Mouse (Mus musculus): ENCODE measurements at regions not wholly inside any gene's neighbourhood (a gene's known extent, or its start where the extent isn't known, plus 50 kb on each side); places are given as distances from the start of the nearest gene placed in this dataset.
A peak's percentile ranks its signal among the peaks of the same experiment; 100 is the strongest.

DNA sequence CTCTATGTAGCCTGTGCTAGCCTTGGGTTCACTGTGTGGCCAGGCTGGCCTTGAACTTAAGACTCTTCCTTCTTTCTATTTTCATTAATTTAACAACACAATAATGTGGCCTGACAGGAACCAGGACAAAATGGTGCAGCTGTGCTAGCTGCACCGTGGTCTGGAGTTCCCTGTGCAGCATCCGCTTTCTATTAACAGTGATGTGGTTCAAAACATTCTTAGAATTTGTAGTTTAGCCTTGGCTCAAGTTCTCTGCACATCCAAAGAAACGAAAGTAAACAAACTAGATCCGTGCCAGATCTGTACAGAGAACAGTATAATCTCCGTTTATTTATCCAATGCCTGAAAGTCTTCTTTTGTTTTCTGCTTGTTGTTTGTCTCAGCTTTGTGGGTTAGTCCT, 88.5 kb downstream of the Irx1 start:
- 87% methylated on average over 5 of the region's 5 CpGs for WGBS
- H3K27me3 ChIP-seq (ENCODE audit: control insufficient read depth, insufficient read depth, low read length), result no peaks in the 10 kb centered on the region
- H3K4me2 ChIP-seq (ENCODE audit: low read depth, low read length), result no peak overlapping the region
- no peak for ATAC-seq (ENCODE audit: low read depth)
- no peaks in the 10 kb centered on the region for H3K4me1 ChIP-seq (ENCODE audit: control insufficient read depth, insufficient read depth, low read length)
- H3K9ac ChIP-seq (replicated peaks; ENCODE audit: low read depth, low read length), result no peak overlapping the region
- no peaks in the 10 kb centered on the region for H3K9me3 ChIP-seq (ENCODE audit: control insufficient read depth, low read length)
- no peak overlapping the region for H3K4me3 ChIP-seq (ENCODE audit: low read depth, low read length)
- no peaks in the 10 kb centered on the region for H3K36me3 ChIP-seq (ENCODE audit: control insufficient read depth, insufficient read depth, low read length)
- no peak overlapping the region for H3K27ac ChIP-seq (ENCODE audit: low read depth, low read length)

DNA sequence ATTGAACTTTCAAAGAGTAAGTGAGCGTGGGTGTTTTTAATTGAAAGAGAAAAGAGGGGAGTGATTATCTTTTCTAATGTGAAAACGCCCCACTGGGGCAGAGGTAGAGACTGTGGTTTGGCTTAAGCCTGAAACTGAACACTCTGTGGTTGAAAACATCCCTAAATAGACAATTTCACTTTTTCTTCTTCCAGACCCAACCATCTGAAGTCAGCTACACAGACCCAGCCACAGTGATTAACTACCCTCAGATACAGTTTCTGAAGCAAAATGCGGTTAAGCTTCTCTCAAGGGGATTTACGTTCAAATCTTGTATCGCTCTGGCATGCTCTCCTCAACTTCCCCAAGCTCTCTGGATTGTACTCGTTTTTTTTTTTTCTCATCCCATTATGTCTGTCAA, 94.8 kb downstream of the Irx1 start:
- Histone ChIP-seq H3K27ac (ENCODE audit: low read depth, low read length) (no peak overlapping the region), H3K9ac (replicated peaks; ENCODE audit: low read depth, low read length) (no peak overlapping the region), H3K4me3 (ENCODE audit: low read depth, low read length) (no peak overlapping the region), H3K4me1 (ENCODE audit: control insufficient read depth, insufficient read depth, low read length) (no peaks in the 10 kb centered on the region), H3K4me2 (ENCODE audit: low read depth, low read length) (no peak overlapping the region), H3K36me3 (ENCODE audit: control insufficient read depth, insufficient read depth, low read length) (no peaks in the 10 kb centered on the region), H3K9me3 (ENCODE audit: control insufficient read depth, low read length) (no peaks in the 10 kb centered on the region), H3K27me3 (ENCODE audit: control insufficient read depth, insufficient read depth, low read length) (no peaks in the 10 kb centered on the region)
- 78% methylated on average over 6 of the region's 6 CpGs for WGBS
- no peak for ATAC-seq (ENCODE audit: low read depth)

GRCm38 (mm10) chr13:71853426-71854025, 110.0 kb downstream of the Irx1 start:
- Histone ChIP-seq H3K9me3 (ENCODE audit: control insufficient read depth, low read length) (no peaks in the 10 kb centered on the region), H3K27ac (ENCODE audit: low read depth, low read length) (no peak overlapping the region), H3K4me2 (ENCODE audit: low read depth, low read length) (no peak overlapping the region), H3K4me1 (ENCODE audit: control insufficient read depth, insufficient read depth, low read length) (no peaks in the 10 kb centered on the region), H3K9ac (replicated peaks; ENCODE audit: low read depth, low read length) (no peak overlapping the region), H3K27me3 (ENCODE audit: control insufficient read depth, insufficient read depth, low read length) (no peaks in the 10 kb centered on the region), H3K36me3 (ENCODE audit: control insufficient read depth, insufficient read depth, low read length) (no peaks in the 10 kb centered on the region), H3K4me3 (ENCODE audit: low read depth, low read length) (no peak overlapping the region)
- 71% methylated on average over 7 of the region's 7 CpGs for WGBS
- no peak for ATAC-seq (ENCODE audit: low read depth)

- 51% methylated on average over 16 of the region's 16 CpGs for WGBS
- Histone ChIP-seq H3K36me3 (ENCODE audit: control insufficient read depth, insufficient read depth, low read length) (no peaks in the 10 kb centered on the region), H3K4me1 (ENCODE audit: control insufficient read depth, insufficient read depth, low read length) (no peaks in the 10 kb centered on the region), H3K9me3 (ENCODE audit: control insufficient read depth, low read length) (no peaks in the 10 kb centered on the region), H3K27me3 (ENCODE audit: control insufficient read depth, insufficient read depth, low read length) (no peaks in the 10 kb centered on the region), H3K4me3 (ENCODE audit: low read depth, low read length) (no peak overlapping the region), H3K4me2 (ENCODE audit: low read depth, low read length) (no peak overlapping the region), H3K9ac (replicated peaks; ENCODE audit: low read depth, low read length) (no peak overlapping the region), H3K27ac (ENCODE audit: low read depth, low read length) (no peak overlapping the region)
- ATAC-seq (ENCODE audit: low read depth), result peak; percentile 84
These were observed 159.2 kb downstream of the Irx1 start for GRCm38 (mm10) chr13:71804032-71804958.

DNA sequence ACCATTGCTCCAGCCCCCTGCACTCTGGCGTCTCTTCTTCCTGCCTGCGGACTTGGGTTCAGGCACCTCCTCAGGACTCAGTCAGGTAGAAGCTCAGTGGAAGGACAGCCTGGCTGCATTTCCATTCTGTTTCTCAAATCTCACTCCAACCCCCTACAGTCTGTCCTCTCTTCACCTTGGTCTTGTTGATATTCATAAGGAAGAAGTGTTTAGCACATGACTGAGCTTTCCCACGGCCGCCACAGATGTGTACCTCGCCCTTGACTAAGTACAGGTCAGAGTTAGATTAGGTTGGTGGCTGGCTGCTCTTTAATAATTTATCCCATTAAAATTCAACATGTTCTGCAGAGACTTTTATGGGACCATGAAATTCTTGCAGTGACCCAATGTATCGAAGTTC, 165.2 kb downstream of the Irx1 start:
- WGBS, result 89% methylated on average over 6 of the region's 6 CpGs
- no peak for ATAC-seq (ENCODE audit: low read depth)
- H3K9me3 ChIP-seq (ENCODE audit: control insufficient read depth, low read length), result no peaks in the 10 kb centered on the region

DNA sequence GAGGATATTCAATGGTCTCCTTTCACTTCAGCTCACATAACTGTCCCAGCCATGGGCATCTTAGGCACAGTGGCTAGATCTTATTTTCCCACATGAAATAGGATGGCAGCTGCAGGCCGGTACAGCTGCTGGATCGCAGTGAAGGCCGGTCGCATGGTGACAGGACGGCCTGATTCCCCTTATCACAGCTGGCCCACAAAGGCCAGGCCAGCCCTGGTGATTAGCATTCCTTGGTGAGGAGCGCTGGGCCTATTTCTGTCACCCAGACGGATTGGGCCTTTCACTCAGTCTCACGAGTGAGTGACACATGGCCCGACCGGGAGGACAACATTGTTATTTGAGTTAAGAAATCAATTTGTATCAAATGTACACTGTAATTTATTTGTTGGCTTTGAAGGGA, 178.8 kb downstream of the Irx1 start:
- WGBS, result 38% methylated on average over 10 of the region's 10 CpGs
- Histone ChIP-seq H3K9ac (replicated peaks; ENCODE audit: low read depth, low read length) (no peak overlapping the region), H3K36me3 (ENCODE audit: control insufficient read depth, insufficient read depth, low read length) (no peaks in the 10 kb centered on the region), H3K9me3 (ENCODE audit: control insufficient read depth, low read length) (no peaks in the 10 kb centered on the region), H3K4me3 (ENCODE audit: low read depth, low read length) (no peak overlapping the region), H3K27me3 (ENCODE audit: control insufficient read depth, insufficient read depth, low read length) (no peaks in the 10 kb centered on the region), H3K4me1 (ENCODE audit: control insufficient read depth, insufficient read depth, low read length) (no peaks in the 10 kb centered on the region), H3K27ac (ENCODE audit: low read depth, low read length) (no peak overlapping the region), H3K4me2 (ENCODE audit: low read depth, low read length) (no peak overlapping the region)
- ATAC-seq (ENCODE audit: low read depth), result no peak

More for the DNA sequence above, 165.2 kb downstream of the Irx1 start:
- Histone ChIP-seq H3K9ac (replicated peaks; ENCODE audit: low read depth, low read length) (no peak overlapping the region), H3K36me3 (ENCODE audit: control insufficient read depth, insufficient read depth, low read length) (no peaks in the 10 kb centered on the region), H3K4me3 (ENCODE audit: low read depth, low read length) (no peak overlapping the region), H3K4me2 (ENCODE audit: low read depth, low read length) (no peak overlapping the region), H3K27ac (ENCODE audit: low read depth, low read length) (no peak overlapping the region), H3K27me3 (ENCODE audit: control insufficient read depth, insufficient read depth, low read length) (no peaks in the 10 kb centered on the region), H3K4me1 (ENCODE audit: control insufficient read depth, insufficient read depth, low read length) (no peaks in the 10 kb centered on the region)

DNA sequence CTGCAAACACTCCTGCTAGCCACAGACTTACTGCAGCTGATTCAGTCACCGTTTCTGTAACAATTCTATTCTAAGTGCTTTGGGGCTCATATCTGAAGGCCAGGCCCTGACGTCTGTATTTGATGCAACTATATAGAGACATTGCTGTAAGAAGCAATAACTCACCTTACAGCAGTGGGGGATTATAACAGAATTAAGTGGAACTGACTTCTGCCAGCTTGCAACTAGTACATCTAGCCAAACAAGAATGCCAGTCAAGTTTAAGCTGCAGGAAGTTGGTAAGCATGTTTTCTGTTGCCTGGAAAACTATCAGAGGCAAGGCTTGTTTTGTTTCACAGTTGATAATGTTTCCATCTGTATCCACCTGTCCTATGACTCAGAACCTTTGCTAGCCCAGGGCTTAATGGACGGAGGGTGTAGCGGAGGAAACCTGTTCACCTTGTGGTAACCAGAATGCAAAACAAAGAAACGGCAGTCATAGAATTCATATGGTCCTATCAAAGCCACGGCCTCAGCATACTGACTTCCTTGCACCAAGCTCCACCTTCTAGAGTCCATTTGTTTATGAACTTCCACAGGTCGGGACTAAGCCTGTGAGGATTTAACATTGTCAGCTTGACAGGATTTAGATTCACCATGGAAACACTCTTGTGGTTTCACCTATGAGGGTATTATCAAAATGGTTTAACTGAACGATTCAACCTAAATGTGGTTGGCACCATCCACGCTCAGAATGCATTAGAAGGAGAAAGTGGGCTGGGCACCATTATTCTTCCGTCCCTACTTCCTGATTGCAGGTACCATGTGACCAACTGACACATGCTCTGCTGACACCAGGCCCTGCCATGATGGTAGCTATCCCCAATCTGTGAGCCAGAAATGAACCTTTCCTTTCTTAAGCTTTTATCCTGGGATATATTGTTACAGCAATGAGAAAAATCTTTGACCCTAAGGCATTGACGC, 216.2 kb downstream of the Irx1 start:
- H3K9ac ChIP-seq (replicated peaks; ENCODE audit: low read depth, low read length), result no peak overlapping the region
- no peak overlapping the region for H3K4me3 ChIP-seq (ENCODE audit: low read depth, low read length)
- no peaks in the 10 kb centered on the region for H3K4me1 ChIP-seq (ENCODE audit: control insufficient read depth, insufficient read depth, low read length)
- H3K27me3 ChIP-seq (ENCODE audit: control insufficient read depth, insufficient read depth, low read length), result no peaks in the 10 kb centered on the region
- ATAC-seq (ENCODE audit: low read depth), result no peak
- H3K27ac ChIP-seq (ENCODE audit: low read depth, low read length), result no peak overlapping the region
- 81% methylated on average over 11 of the region's 11 CpGs for WGBS
- H3K36me3 ChIP-seq (ENCODE audit: control insufficient read depth, insufficient read depth, low read length), result no peaks in the 10 kb centered on the region
- H3K4me2 ChIP-seq (ENCODE audit: low read depth, low read length), result no peak overlapping the region
- no peaks in the 10 kb centered on the region for H3K9me3 ChIP-seq (ENCODE audit: control insufficient read depth, low read length)

GRCm38 (mm10) chr13:71746534-71746933, 217.0 kb downstream of the Irx1 start:
- H3K4me1 ChIP-seq (ENCODE audit: control insufficient read depth, insufficient read depth, low read length), result no peaks in the 10 kb centered on the region
- H3K36me3 ChIP-seq (ENCODE audit: control insufficient read depth, insufficient read depth, low read length), result no peaks in the 10 kb centered on the region
- no peak overlapping the region for H3K27ac ChIP-seq (ENCODE audit: low read depth, low read length)
- ATAC-seq (ENCODE audit: low read depth), result no peak
- no peaks in the 10 kb centered on the region for H3K9me3 ChIP-seq (ENCODE audit: control insufficient read depth, low read length)
- no peak overlapping the region for H3K9ac ChIP-seq (replicated peaks; ENCODE audit: low read depth, low read length)
- H3K27me3 ChIP-seq (ENCODE audit: control insufficient read depth, insufficient read depth, low read length), result no peaks in the 10 kb centered on the region
- H3K4me3 ChIP-seq (ENCODE audit: low read depth, low read length), result no peak overlapping the region
- no peak overlapping the region for H3K4me2 ChIP-seq (ENCODE audit: low read depth, low read length)
- WGBS, result 12% methylated on average over 3 of the region's 3 CpGs
